Mouse (Mus musculus): Measurements from ENCODE around the gene Atp1b2. TPM values are rescaled to one million over a fixed set of nuclear protein-coding genes. Genes with fewer than 3 reads are reported as not detected.
"Not testable (repeated sequence)": the region's sequence is repeated elsewhere in the genome, so short reads cannot be mapped to it uniquely, and the experiment has no call there.

Gene Atp1b2
- 324 and 357 TPM in 2 replicates for polyA plus RNA-seq (2012; rRNA removed)

DNA sequence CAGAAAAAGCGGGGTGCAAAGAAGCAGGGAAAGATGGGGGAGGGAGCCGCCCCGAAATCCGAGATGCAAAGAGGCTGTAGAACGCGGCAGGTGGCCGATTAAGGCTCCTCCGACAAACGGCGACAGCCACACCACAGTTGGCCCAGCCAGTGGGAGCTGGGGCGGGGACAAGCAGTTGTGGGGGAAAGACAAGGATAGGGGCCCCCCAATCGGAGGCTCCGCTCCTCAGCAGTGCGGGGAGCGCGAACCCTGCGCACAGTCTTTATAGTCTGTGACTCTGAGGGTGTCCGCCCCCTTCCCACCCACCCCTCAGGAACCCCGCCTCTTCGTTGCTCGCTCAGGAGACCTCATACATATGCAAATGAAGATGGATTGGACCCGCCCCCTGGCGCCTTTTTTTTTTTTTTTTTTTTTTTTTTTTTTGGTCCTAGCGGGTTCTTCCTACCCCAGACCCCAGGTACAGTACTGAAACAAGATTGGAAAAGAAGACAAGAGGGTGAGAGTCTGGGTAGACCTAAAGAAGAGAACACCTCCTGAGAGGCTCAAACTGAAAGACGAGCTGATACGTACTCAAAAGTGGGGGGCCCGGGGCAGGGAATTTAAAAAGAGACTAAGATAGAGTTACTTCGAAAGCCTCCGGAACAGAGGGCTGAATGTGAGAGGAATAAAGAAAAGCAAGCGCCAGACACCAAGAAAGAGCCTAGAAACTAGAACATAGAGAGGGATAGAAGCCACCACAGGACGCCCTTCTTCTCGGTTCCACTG is at the start of gene Atp1b2:
TSS of gene Atp1b2 (minus strand) at position 217 of the 765 bp plus-strand sequence.
- DNase-seq (ENCODE audit: extremely low spot score in 1 of 2, low spot score in 1 of 2): peak; percentile 43 to 80

DNA sequence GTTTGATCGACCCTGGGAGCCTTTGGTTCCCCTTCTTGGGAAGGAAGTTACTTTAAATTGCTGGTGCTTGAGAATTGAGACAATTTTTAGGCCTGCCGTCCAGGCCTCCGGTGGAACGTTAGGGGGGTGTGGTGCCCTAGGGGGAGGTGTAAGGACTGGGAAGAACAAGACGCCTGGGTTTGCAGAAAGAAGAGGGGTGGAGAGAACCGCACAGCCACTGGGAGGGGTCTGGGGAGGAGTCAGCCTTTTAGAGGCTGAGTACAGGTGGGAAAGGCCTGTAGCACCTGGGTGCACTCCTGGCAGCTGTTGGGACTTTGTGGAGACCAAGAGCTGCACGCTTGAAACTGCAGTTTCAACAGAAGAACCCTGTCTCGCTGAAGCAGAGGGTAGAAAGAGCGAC is 49.0 kb upstream of the Atp1b2 start:
- DNase-seq (ENCODE audit: extremely low spot score in 1 of 2, low spot score in 1 of 2): no peak

GRCm38 (mm10) chr11:69653399-69653798 is 47.7 kb upstream of the Atp1b2 start:
- DNase-seq (ENCODE audit: extremely low spot score in 1 of 2, low spot score in 1 of 2): no peak

DNA sequence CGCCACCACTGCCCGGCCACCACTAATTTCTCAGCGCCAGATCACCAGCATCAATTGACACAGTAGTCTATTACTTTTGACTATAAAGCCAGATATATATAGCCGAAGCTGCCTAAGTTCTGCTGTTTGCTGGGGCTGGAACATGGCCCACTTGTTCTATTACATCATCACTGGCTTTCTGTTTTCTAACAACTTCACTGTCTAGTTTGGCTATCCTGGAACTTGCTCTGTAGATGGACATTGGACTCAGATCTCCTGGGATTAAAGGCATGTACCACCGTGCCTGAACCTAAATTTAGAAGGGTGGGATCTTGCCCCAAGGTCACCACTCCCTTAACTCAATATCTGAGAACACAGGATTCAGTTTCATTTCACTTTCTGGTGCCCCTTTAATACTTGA is 40.1 kb upstream of the Atp1b2 start:
- DNase-seq (ENCODE audit: extremely low spot score in 1 of 2, low spot score in 1 of 2): no peak

DNA sequence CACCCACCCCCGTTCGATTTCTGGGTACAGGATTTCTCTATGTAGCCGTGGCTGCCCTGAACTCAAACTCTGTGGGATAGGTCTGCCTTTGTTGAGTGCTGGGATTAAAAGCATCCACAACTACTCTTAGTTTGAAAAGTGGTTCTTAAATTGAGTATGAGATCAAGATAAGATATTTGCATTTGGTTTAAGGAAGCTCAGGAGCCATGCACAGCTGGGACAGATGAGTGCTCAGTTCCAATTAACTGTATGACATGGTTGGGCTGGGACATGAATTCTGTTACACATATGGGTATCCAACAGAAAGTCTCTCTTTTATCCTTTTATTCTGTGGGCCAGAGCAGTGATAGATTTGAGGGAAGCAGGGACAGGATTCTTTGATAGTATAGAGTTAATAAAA is 29.7 kb upstream of the Atp1b2 start:
- DNase-seq (ENCODE audit: extremely low spot score in 1 of 2, low spot score in 1 of 2): no peak

DNA sequence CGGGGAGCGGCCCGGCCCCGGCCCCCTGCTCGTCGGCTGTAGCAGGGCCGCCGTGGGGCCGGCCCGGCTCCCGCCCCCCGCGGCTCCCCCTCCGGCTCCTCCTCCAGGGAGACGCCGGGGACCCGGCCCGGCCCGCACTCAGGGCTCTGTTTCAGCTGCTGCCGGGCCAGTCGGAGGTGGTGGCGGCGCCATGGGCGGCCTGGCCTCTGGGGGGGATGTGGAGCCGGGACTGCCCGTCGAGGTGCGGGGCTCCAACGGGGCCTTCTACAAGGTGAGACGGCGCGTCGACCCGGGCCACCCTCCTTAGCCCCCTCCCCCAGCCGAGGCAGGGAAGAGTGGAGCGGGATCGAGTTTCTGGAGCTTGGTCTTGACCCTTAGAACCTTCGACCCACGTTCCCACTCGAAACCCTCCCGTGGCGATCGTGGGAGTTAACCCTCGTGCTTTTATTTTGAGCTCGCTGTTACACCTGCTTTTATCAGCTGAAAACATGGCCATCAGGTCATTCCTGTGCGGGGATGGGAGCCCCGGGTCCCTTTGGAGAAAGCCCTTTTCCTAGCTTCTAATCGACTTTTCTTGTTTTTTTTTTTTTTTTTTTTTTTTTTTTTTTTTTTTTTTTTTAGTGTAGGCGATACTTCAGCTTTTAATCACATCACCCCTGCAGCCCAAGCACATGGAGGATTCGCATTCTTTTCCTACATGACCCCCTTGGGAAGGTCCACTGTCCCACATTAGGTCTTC is 27.6 kb upstream of the Atp1b2 start:
- no peak for DNase-seq (ENCODE audit: extremely low spot score in 1 of 2, low spot score in 1 of 2)

DNA sequence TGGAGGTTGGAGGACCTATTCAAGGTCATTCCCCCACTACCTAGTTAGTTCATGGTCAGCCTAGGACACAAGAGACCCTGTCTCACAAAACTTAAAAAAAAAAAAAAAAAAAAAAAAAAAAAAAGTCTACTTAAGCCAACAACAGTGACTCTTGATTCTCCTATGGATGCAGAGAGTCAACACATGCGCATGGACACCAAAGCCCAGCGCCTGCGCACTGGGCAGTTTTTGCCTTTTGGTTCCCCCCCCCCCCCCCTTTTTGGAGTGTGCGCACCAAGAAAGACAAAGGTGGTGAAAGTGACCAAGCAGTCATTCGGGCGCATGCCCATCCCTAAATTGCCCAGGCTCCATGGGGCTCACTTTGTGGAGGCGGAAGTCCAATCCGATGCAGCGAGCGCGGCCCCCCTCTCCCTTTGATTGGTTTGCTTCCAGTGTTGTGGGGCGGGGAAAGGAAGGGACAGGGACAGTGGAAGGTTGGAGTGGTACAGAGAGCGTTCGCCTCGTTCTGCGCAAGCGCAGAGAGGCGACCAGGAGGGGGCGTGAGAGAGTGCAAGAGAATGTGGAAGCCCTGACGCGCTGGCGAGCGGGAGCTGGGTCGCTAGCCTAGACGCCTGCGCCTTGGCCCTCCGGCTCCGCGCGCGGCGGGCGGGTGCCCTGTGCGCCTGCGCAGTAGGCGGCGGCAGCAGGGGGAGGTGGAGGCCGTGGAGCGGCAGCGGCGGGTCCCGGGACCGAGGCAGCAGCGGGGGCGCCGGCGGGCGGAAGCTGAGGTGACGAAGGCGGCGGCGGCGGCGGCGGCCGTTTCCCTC is 26.7 kb upstream of the Atp1b2 start, which contains the start of gene Fxr2:
TSS of gene Fxr2 (plus strand) at position 707 of the 806 bp plus-strand sequence.
- DNase-seq (ENCODE audit: extremely low spot score in 1 of 2, low spot score in 1 of 2): peak; percentile 100

- DNase-seq (ENCODE audit: extremely low spot score in 1 of 2, low spot score in 1 of 2): no peak
Measured at GRCm38 (mm10) chr11:69629802-69630201, 24.1 kb upstream of the Atp1b2 start.

DNA sequence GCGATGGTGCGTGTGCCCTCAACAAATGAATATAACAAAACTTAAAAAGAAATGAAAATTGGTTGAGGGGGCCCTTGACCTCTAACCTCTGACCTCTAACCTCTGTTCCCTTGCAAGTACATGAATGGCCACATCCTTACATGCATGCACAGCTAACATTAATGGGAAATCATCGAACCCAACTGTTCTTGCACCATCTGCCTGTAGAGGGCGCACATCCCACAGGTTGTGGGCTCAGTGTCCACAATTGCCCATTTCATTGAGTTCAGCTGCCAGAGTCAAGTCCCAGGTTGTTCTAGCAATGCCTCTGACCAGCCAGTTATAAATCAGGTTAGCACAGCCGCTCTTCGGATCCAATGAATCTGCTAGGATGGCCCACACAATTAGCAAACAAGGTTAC is 22.5 kb upstream of the Atp1b2 start:
- peak in 1 of 2 experiments; percentile 84 for DNase-seq (ENCODE audit: extremely low spot score in 1 of 2, low spot score in 1 of 2)

DNA sequence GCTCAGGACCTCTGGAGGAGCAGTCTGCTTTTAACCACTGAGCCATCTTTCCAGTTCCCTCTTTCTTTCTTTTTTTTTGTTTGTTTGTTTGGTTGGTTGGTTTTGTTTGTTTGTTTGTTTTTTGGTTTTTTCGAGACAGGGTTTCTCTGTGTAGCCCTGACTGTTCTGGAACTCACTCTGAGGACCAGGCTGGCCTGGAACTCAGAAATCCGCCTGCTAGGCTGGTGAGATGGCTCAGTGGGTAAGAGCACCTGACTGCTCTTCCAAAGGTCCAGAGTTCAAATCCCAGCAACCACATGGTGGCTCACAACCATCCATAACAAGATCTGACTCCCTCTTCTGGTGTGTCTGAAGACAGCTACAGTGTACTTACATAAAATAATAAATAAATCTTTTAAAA is 18.6 kb upstream of the Atp1b2 start:
- DNase-seq (ENCODE audit: extremely low spot score in 1 of 2, low spot score in 1 of 2): not testable (repeated sequence)

DNA sequence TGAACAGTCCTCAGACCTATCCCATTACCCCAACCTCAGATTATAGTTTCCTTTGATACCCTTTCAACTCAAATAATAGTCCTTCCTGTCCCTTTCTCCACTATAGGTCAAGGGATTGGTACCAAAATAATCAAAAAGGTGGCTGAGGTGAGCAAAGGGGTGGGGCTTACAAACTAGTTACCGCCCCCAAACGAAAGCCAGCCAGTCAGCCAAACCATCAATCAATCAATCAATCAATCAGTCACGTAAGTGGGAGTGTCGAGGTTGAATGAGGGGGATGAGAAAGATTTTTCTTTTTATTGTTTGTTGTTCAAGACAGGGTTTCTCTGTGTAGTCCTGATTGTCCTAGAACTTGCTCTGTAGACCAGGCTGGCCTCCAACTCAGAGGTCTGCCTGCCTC is 17.3 kb upstream of the Atp1b2 start:
- DNase-seq (ENCODE audit: extremely low spot score in 1 of 2, low spot score in 1 of 2): no peak

- no peak for DNase-seq (ENCODE audit: extremely low spot score in 1 of 2, low spot score in 1 of 2)
Measured at GRCm38 (mm10) chr11:69622406-69622805, 16.7 kb upstream of the Atp1b2 start.

DNA sequence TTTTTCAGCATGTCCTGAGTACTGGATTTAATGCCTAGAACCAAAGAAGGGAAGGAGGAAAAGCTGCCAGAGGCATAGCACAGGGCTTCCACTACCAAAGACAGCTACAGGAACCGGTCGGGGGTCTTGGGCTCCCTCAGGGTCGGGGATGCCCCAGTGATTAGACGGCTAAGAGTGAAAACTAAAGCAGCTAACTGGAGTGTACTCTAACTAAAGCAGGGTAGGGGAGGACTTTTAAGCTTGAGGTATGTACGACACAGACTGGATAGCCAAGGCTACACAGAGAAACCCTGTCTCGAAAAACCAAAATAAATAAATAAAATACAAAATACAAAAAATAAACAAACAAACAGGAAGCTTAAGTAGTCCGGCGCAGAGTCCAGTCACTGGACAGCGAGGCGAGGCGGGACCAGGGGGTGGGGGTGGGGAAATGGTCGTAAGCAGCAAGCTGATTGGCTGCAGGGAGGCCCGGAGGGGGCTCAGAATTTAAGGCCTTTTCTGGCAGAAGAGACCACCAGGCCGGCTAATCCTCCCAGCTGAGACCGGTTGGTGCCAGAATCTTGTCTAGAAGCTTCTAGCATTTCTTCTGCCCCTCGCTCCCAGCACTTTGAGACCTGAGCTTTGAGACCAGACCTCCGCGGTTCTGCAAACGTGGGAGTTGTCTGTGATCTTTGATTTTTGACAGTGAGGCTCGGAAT is 16.0 kb upstream of the Atp1b2 start, which contains the start of gene Sat2:
TSS of gene Sat2 (plus strand) at position 454 of the 698 bp plus-strand sequence.
- DNase-seq (ENCODE audit: extremely low spot score in 1 of 2, low spot score in 1 of 2): no peak

DNA sequence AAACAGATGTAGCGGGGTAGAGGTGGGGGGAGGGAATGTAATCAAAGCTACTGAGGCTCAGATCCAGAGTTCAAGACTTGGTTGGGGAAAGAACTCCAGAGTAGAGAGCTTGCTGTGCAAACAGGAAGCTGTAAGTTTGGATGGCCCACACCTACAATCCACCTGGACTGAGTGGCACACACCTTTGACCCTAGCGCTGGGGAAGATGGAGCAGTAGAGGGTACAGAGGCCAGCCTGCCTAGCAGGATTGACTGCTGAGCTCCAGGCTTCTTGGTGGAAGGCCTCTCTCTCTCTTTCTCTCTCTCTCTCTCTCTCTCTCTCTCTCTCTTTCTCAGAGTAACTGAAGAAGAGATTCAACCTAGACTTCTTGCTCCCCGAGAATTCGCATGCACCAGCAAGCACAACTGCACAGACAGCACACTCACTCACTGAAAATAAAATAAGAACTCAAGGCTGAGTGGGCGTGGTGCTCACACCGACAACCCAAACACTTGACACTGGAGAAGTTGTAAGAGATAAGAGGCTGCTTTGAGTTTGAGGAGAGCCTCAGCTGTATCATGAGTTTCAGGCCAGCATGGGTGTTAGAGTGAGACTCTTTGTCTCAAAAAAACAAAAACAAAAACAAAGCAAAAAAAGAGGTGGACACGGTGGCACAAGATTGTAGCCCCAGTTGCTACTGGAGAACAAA is 14.8 kb upstream of the Atp1b2 start:
- DNase-seq (ENCODE audit: extremely low spot score in 1 of 2, low spot score in 1 of 2): no peak

DNA sequence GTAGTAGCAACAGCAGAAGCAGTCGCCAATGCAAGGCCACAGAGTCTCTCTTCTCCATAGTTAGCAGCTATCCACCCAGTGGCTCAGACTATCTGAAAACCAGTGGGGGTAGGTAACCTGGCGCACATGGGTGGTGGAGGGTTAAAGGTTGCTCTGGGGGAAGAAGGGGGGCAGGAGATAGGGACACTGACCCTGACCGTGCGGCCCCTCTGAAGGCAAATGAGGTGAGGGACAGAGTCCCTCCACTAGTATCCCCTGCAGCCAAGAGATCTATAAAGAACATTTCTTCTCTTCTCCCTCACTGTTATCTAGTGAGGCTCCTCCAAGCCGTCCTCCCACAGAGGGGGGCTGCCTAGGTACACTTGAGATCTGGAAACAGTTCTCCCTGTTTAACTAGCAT is 12.1 kb upstream of the Atp1b2 start, which contains the start of gene Shbg:
TSS of gene Shbg (minus strand) at position 101 of the 400 bp plus-strand sequence.
- DNase-seq (ENCODE audit: extremely low spot score in 1 of 2, low spot score in 1 of 2): no peak

DNA sequence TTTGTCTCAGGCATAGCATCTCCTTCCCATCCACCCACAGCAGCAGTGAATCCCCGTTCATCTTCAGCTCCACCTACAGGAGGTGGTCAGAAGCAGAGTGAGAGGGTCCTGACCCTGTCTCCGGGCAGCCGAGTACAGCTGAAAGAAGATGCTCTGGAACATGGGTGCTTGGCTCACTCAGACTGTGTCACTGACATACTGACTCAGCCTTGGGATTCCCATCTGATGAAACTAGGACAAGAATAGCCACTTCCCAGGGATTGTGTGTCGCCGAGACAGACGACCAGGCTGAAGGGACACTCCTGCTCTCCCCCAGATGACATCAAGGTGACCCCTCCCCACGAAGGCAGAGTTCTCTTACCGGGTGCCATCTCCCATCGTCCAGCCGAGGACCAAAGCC is 11.0 kb upstream of the Atp1b2 start:
- DNase-seq (ENCODE audit: extremely low spot score in 1 of 2, low spot score in 1 of 2): no peak

DNA sequence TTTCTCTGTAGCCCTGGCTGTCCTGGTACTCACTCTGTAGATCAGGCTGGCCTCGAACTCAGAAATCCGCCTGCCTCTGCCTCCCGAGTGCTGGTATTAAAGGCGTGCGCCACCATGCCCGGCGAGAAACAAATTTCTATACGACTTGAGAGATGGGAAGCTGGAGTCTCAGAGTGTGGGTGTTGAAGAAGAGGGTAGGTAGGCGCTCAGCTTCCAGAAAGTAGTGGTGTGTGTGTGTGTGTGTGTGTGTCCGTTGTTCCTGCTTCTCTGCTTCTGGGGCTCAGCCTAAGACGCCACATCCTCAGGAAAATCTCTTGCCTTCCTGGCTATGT is 8.5 kb upstream of the Atp1b2 start:
- not testable (repeated sequence) for DNase-seq (ENCODE audit: extremely low spot score in 1 of 2, low spot score in 1 of 2)

DNA sequence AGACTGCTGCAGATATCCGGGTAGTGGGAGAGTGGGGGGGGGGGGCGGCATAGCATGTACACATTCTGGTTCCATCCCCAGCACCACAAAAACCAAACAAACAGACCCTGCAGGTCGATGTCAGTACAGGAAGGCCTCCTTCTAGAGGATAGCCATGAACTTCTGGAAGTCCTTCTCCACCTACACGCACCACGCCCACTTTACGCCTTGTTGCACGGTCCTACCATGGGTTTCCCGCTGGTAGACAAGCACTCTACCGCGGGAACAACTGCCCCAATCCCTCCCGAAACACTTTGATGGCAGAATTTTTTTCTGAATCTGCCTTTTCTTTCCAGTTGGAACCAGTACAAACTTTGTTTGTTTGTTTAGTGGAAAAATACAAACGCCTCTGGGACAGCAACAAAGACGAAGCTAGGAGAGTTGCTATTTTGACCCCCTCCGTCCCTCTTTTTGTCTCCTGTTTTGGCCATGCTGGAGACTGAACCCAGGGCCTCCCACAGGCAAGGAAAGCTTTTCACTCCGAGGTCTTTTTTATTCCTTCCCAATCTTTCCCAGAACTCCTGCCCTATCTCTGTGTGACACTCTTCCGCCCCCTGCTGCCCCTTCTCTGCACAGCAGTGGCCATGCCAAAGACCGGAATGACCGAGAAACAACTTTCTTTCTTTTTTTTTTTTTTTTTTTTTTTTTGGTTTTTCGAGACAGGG is 8.0 kb upstream of the Atp1b2 start:
- DNase-seq (ENCODE audit: extremely low spot score in 1 of 2, low spot score in 1 of 2): peak in 1 of 2 experiments; percentile 88

DNA sequence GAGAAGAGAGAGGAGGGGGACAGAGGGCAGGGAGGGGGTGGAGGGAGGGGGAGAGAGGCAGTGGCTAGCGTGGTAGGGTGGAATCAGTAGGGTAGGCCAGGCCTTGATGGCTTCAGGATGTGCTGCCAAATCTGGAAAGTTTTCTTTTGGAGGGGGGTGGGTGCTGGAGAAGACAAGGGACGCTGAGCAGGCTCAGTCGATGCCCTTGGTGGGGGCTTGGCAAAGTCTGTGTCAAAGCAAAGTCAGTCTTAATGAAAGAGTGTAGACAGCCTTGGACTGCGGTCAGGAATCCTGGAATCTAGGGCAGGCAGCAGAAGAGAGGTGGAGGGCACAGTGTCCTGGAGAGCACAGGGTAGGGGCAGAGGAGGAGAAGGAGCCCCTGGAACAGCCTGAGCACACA is 5.2 kb upstream of the Atp1b2 start:
- no peak for DNase-seq (ENCODE audit: extremely low spot score in 1 of 2, low spot score in 1 of 2)

All from frontal cortex, adult 2 months (tissue).